Mouse (Mus musculus) lung, embryonic 16.5 days (tissue): Measurements from ENCODE around the gene Gm4131. TPM values are rescaled to one million over a fixed set of nuclear protein-coding genes. Genes with fewer than 3 reads are reported as not detected.
A peak's percentile ranks its signal among the peaks of the same experiment; 100 is the strongest.

Source experiments
- ATAC-seq: fragments of 200-750 bp; cut with Nextera tagmentation; 2 replicates; pipeline ENCODE4 v1.8.0; 2017; ENCODE audit warnings: low read depth, mild to moderate bottlenecking, moderate library complexity
- H3K27ac ChIP-seq: fragments of 300-500 bp; sonication (generic); 2 replicates; pipeline ENCODE4 v1.5.1; 2014; ENCODE audit warnings: mild to moderate bottlenecking, control low read depth, low read length
- H3K27me3 ChIP-seq: fragments of 300-500 bp; sonication (generic); 2 replicates; pipeline ENCODE4 v1.6.1; 2014; ENCODE audit warnings: low read depth, low read length, mixed read lengths; ENCODE audit not compliant: control insufficient read depth, insufficient read depth
- H3K36me3 ChIP-seq: fragments of 300-500 bp; sonication (generic); 2 replicates; pipeline ENCODE4 v1.6.1; 2014; ENCODE audit warnings: low read length; ENCODE audit not compliant: control insufficient read depth, insufficient read depth
- H3K4me1 ChIP-seq: fragments of 300-500 bp; sonication (generic); replicated peaks from 2 replicates; pipeline ENCODE4 v1.6.1; 2014; ENCODE audit warnings: low read length, mixed read lengths; ENCODE audit not compliant: control insufficient read depth, insufficient read depth
- H3K4me2 ChIP-seq: fragments of 300-500 bp; sonication (generic); 2 replicates; pipeline ENCODE4 v1.6.1; 2014; ENCODE audit warnings: low read depth, low read length, control low read depth
- H3K4me3 ChIP-seq: fragments of 300-500 bp; sonication (generic); 2 replicates; pipeline ENCODE4 v1.5.1; 2014; ENCODE audit warnings: mild to moderate bottlenecking, low read length, control low read depth
- H3K9ac ChIP-seq: fragments of 300-500 bp; sonication (generic); 2 replicates; pipeline ENCODE4 v1.6.1; 2014; ENCODE audit warnings: low read length, control low read depth
- H3K9me3 ChIP-seq: fragments of 300-500 bp; sonication (generic); 2 replicates; pipeline ENCODE4 v1.6.1; 2016; ENCODE audit warnings: low read length; ENCODE audit not compliant: control insufficient read depth
- WGBS: fragments of 180-500 bp; shearing (Covaris S2); extraction: QIAGEN DNeasy Blood & Tissue Kit; methylation state at CpG from one replicate; pipeline ENCODE4 v1.1.7; 2014; 5-methylcytosine and 5-hydroxymethylcytosine counted together
- polyA plus RNA-seq: library from polyadenylated mRNA; unstranded; fragments of >200 nt; fragmentation: Nextera tagmentation; extraction: Ambion mirVana; gene quantifications from 2 replicates; pipeline ENCODE4 v1.2.1, GENCODE M21; 2015

Gm4131 gene
- polyA plus RNA-seq, 1 experiment from 2014 or later: not detected

- 17% methylated on average over 22 of the region's 22 CpGs for WGBS
- peak overlapping the region; percentile 36 for H3K4me2 ChIP-seq
Measured at GRCm38 (mm10) chr14:62457420-62458181, 109.1 kb downstream of the Gm4131 start.

GRCm38 (mm10) chr14:62456239-62456747, 110.4 kb downstream of the Gm4131 start, which contains the start of gene Gucy1b2:
Gene Gucy1b2, minus strand, starts transcription at chr14:62456289.
- H3K27ac ChIP-seq: peak within 1 kb of the TSS; percentile 27; the same call in 1 of the 2 replicates
- no peak within 1 kb of the TSS for H3K4me3 ChIP-seq
- no peaks in the 10 kb centered on the region for H3K9me3 ChIP-seq
- no peak for ATAC-seq
- no peaks in the 10 kb centered on the region for H3K36me3 ChIP-seq
- H3K9ac ChIP-seq: no peak within 1 kb of the TSS
- 47% methylated on average over 9 of the region's 9 CpGs for WGBS
- peaks cover 12% of the 10 kb centered on the region; the same call in 1 of the 2 replicates for H3K4me1 ChIP-seq
- H3K27me3 ChIP-seq: no peaks in the 10 kb centered on the region
- peak within 1 kb of the TSS; percentile 19; the same call in 1 of the 2 replicates for H3K4me2 ChIP-seq

More at GRCm38 (mm10) chr14:62457420-62458181, 109.1 kb downstream of the Gm4131 start:
- ATAC-seq: peak; percentile 72
- H3K4me3 ChIP-seq: no peak overlapping the region
- H3K36me3 ChIP-seq: no peaks in the 10 kb centered on the region
- H3K9me3 ChIP-seq: no peaks in the 10 kb centered on the region; the same call in 1 of the 2 replicates
- peaks cover 12% of the 10 kb centered on the region; the same call in 1 of the 2 replicates for H3K4me1 ChIP-seq
- no peak overlapping the region for H3K9ac ChIP-seq
- H3K27me3 ChIP-seq: no peaks in the 10 kb centered on the region
- H3K27ac ChIP-seq: no peak overlapping the region

GRCm38 (mm10) chr14:62455570-62455879, 111.2 kb downstream of the Gm4131 start:
- no peak overlapping the region for H3K9ac ChIP-seq
- H3K36me3 ChIP-seq: no peaks in the 10 kb centered on the region
- ATAC-seq: 0 out of 2 replicates have a peak, but pooled peaks have one; percentile 43
- H3K9me3 ChIP-seq: no peaks in the 10 kb centered on the region
- no peak overlapping the region; the same call in 1 of the 2 replicates for H3K27ac ChIP-seq
- peaks cover 12% of the 10 kb centered on the region; the same call in 1 of the 2 replicates for H3K4me1 ChIP-seq
- H3K27me3 ChIP-seq: no peaks in the 10 kb centered on the region
- no peak overlapping the region for H3K4me2 ChIP-seq
- no peak overlapping the region for H3K4me3 ChIP-seq
- WGBS: 52% methylated on average over 5 of the region's 5 CpGs

- Histone ChIP-seq H3K9me3 (no peaks in the 10 kb centered on the region), H3K4me3 (no peak overlapping the region), H3K36me3 (no peaks in the 10 kb centered on the region), H3K9ac (no peak overlapping the region), H3K4me2 (no peak overlapping the region), H3K27me3 (no peaks in the 10 kb centered on the region), H3K27ac (peak overlapping the region; percentile 78), H3K4me1 (peaks cover 12% of the 10 kb centered on the region; the same call in 1 of the 2 replicates)
- ATAC-seq: peak; percentile 72
- 28% methylated on average over 9 of the region's 9 CpGs for whole genome bisulfite sequencing
Measured at GRCm38 (mm10) chr14:62454760-62455569, 111.8 kb downstream of the Gm4131 start.

GRCm38 (mm10) chr14:62454136-62454535, 112.6 kb downstream of the Gm4131 start:
- peaks cover 12% of the 10 kb centered on the region; the same call in 1 of the 2 replicates for H3K4me1 ChIP-seq
- WGBS: 27% methylated on average over 3 of the region's 3 CpGs
- H3K36me3 ChIP-seq: no peaks in the 10 kb centered on the region
- no peak; the same call in 1 of the 2 replicates for ATAC-seq
- H3K27ac ChIP-seq: peak overlapping the region; percentile 78
- H3K27me3 ChIP-seq: no peaks in the 10 kb centered on the region
- H3K4me3 ChIP-seq: no peak overlapping the region
- H3K9ac ChIP-seq: no peak overlapping the region
- H3K9me3 ChIP-seq: no peaks in the 10 kb centered on the region
- no peak overlapping the region for H3K4me2 ChIP-seq

- Histone ChIP-seq H3K9ac (no peak overlapping the region), H3K27me3 (no peaks in the 10 kb centered on the region), H3K4me2 (no peak overlapping the region), H3K4me1 (peaks cover 12% of the 10 kb centered on the region; the same call in 1 of the 2 replicates), H3K27ac (no peak overlapping the region), H3K4me3 (no peak overlapping the region), H3K9me3 (no peaks in the 10 kb centered on the region), H3K36me3 (no peaks in the 10 kb centered on the region)
- 72% methylated on average over 11 of the region's 11 CpGs for WGBS
- ATAC-seq: no peak
Measured at GRCm38 (mm10) chr14:62453276-62453675, 113.4 kb downstream of the Gm4131 start.

- Histone ChIP-seq H3K4me3 (no peak overlapping the region), H3K4me2 (no peak overlapping the region), H3K9me3 (no peaks in the 10 kb centered on the region), H3K4me1 (peaks cover 15% of the 10 kb centered on the region; the same call in 1 of the 2 replicates), H3K36me3 (no peaks in the 10 kb centered on the region), H3K27ac (no peak overlapping the region), H3K27me3 (no peaks in the 10 kb centered on the region), H3K9ac (no peak overlapping the region)
- ATAC-seq: no peak
- WGBS: 88% methylated on average over 1 of the region's 1 CpGs
Measured at GRCm38 (mm10) chr14:62450706-62451105, 116.0 kb downstream of the Gm4131 start.

GRCm38 (mm10) chr14:62447214-62447548, 119.5 kb downstream of the Gm4131 start:
- Histone ChIP-seq H3K4me3 (no peak overlapping the region), H3K9me3 (no peaks in the 10 kb centered on the region), H3K4me1 (peaks cover 8% of the 10 kb centered on the region; the same call in 1 of the 2 replicates), H3K27ac (no peak overlapping the region), H3K27me3 (no peaks in the 10 kb centered on the region), H3K36me3 (no peaks in the 10 kb centered on the region), H3K4me2 (no peak overlapping the region), H3K9ac (no peak overlapping the region)
- peak; percentile 88 for ATAC-seq
- 51% methylated on average over 3 of the region's 3 CpGs for WGBS
